Mouse (Mus musculus) intestine, embryonic 14.5 days (tissue): ENCODE measurements around the gene Fbxl8. TPM values are rescaled to one million over a fixed set of nuclear protein-coding genes. Genes with fewer than 3 reads are reported as not detected.
"Not testable (repeated sequence)": the region's sequence is repeated elsewhere in the genome, so short reads cannot be mapped to it uniquely, and the experiment has no call there.

Experiments used
- ATAC-seq: fragments of 200-750 bp; cut with Nextera tagmentation; replicated peaks from 2 replicates; pipeline ENCODE4 v1.8.0; 2017; ENCODE audit warnings: low read depth, moderate number of reproducible peaks, moderate TSS enrichment, moderate library complexity; ENCODE audit not compliant: low FRiP score, low TSS enrichment
- DNase-seq: peaks from one replicate; pipeline ENCODE4 v3.0.0-alpha.2; 2018; ENCODE audit warnings: low spot score
- H3K27ac ChIP-seq: fragments of 300-500 bp; sonication (generic); 2 replicates; pipeline ENCODE4 v1.5.1; 2014; ENCODE audit warnings: low read depth, mild to moderate bottlenecking, control low read depth
- H3K27me3 ChIP-seq: fragments of 300-500 bp; sonication (generic); replicated peaks from 2 replicates; pipeline ENCODE4 v1.6.1; 2014; ENCODE audit warnings: low read length, control low read depth; ENCODE audit not compliant: control insufficient read depth, insufficient read depth
- H3K36me3 ChIP-seq: fragments of 300-500 bp; sonication (generic); 2 replicates; pipeline ENCODE4 v1.6.1; 2014; ENCODE audit warnings: low read length, control low read depth; ENCODE audit not compliant: control insufficient read depth, insufficient read depth
- H3K4me1 ChIP-seq: fragments of 300-500 bp; sonication (generic); replicated peaks from 2 replicates; pipeline ENCODE4 v1.6.1; 2014; ENCODE audit warnings: low read length, control low read depth, mixed read lengths; ENCODE audit not compliant: control insufficient read depth, insufficient read depth
- H3K4me2 ChIP-seq: fragments of 300-500 bp; sonication (generic); 2 replicates; pipeline ENCODE4 v1.6.1; 2014; ENCODE audit warnings: low read length
- H3K4me3 ChIP-seq: fragments of 300-500 bp; sonication (generic); 2 replicates; pipeline ENCODE4 v1.5.1; 2014; ENCODE audit warnings: low read depth, low read length, control low read depth, mixed read lengths
- H3K9ac ChIP-seq: fragments of 300-500 bp; sonication (generic); 2 replicates; pipeline ENCODE4 v1.6.1; 2014; ENCODE audit warnings: mild to moderate bottlenecking, low read length
- H3K9me3 ChIP-seq: fragments of 300-500 bp; sonication (generic); 2 replicates; pipeline ENCODE4 v1.6.1; 2016; ENCODE audit warnings: low read length, control low read depth; ENCODE audit not compliant: control insufficient read depth
- WGBS: fragments of 180-500 bp; shearing (Covaris S2); extraction: QIAGEN DNeasy Blood & Tissue Kit; methylation state at CpG from one replicate; pipeline ENCODE4 v1.1.7; 2014; 5-methylcytosine and 5-hydroxymethylcytosine counted together
- polyA plus RNA-seq: library from polyadenylated mRNA; unstranded; fragments of >200 nt; fragmentation: Nextera tagmentation; extraction: Ambion mirVana; gene quantifications from 2 replicates; pipeline ENCODE4 v1.2.1, GENCODE M21; 2014

Gene Fbxl8
- polyA plus RNA-seq, 1 experiment from 2014 or later: 4.9 TPM

GRCm38 (mm10) chr8:105232321-105232693 lies 32.1 kb upstream of the Fbxl8 start:
- 96% methylated on average over 4 of the region's 4 CpGs for WGBS
- not testable (repeated sequence) for H3K27me3 ChIP-seq, ATAC-seq, H3K4me1 ChIP-seq, H3K9ac ChIP-seq, H3K4me3 ChIP-seq, DNase-seq, H3K4me2 ChIP-seq, H3K27ac ChIP-seq, H3K9me3 ChIP-seq
- peaks cover 25% of the 10 kb centered on the region for H3K36me3 ChIP-seq

- no peak for DNase-seq
- Histone ChIP-seq H3K27me3 (no peaks in the 10 kb centered on the region), H3K27ac (no peak overlapping the region), H3K36me3 (peaks cover 26% of the 10 kb centered on the region), H3K9ac (no peak overlapping the region), H3K9me3 (no peaks in the 10 kb centered on the region), H3K4me1 (no peaks in the 10 kb centered on the region; the same call in 1 of the 2 replicates), H3K4me2 (no peak overlapping the region), H3K4me3 (no peak overlapping the region)
- ATAC-seq: no peak
- 26% methylated on average over 1 of the region's 1 CpGs for WGBS
These were observed 31.1 kb upstream of the Fbxl8 start for GRCm38 (mm10) chr8:105233126-105233935.

DNA sequence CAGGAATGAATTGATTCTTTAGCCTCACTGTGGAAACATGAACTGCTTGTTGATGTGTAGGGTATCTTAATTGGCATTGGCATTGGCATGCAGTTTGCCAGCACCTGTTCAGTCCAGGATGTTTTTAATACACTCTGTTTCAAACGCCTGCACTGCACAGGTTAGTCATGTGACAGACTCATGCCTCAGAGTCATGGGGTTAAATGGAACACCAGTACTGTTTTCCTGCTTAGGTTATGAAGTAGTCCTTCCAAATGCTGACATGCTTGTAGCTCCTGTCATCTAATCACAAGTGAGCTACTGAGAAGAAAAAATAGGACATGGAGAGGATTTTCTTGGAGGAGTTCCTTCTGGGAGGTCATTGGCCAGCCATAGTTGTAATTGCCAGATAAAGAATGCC lies 29.2 kb upstream of the Fbxl8 start:
- H3K9ac ChIP-seq: no peak overlapping the region
- H3K4me1 ChIP-seq: no peaks in the 10 kb centered on the region; the same call in 1 of the 2 replicates
- DNase-seq (no peak), ATAC-seq (no peak)
- H3K9me3 ChIP-seq: no peaks in the 10 kb centered on the region
- no peaks in the 10 kb centered on the region for H3K27me3 ChIP-seq
- no peak overlapping the region for H3K27ac ChIP-seq
- 72% methylated on average over 1 of the region's 1 CpGs for WGBS
- no peak overlapping the region for H3K4me2 ChIP-seq
- H3K36me3 ChIP-seq: peaks cover 45% of the 10 kb centered on the region
- H3K4me3 ChIP-seq: no peak overlapping the region

- Histone ChIP-seq H3K9ac (no peak overlapping the region), H3K4me3 (no peak overlapping the region), H3K4me2 (no peak overlapping the region), H3K9me3 (no peaks in the 10 kb centered on the region), H3K4me1 (no peaks in the 10 kb centered on the region; the same call in 1 of the 2 replicates), H3K27me3 (no peaks in the 10 kb centered on the region), H3K36me3 (peaks cover 64% of the 10 kb centered on the region), H3K27ac (no peak overlapping the region)
- 91% methylated on average over 14 of the region's 14 CpGs for WGBS
- DNase-seq (no peak), ATAC-seq (no peak)
These were observed 26.9 kb upstream of the Fbxl8 start for GRCm38 (mm10) chr8:105237442-105238142.

- 95% methylated on average over 7 of the region's 7 CpGs for WGBS
- Histone ChIP-seq H3K27me3 (no peaks in the 10 kb centered on the region), H3K27ac (no peak overlapping the region), H3K4me3 (no peak overlapping the region), H3K9ac (no peak overlapping the region), H3K9me3 (no peaks in the 10 kb centered on the region), H3K4me2 (no peak overlapping the region), H3K4me1 (no peaks in the 10 kb centered on the region), H3K36me3 (peaks cover 63% of the 10 kb centered on the region)
- no peak for DNase-seq
- no peak for ATAC-seq
These were observed 23.4 kb upstream of the Fbxl8 start for GRCm38 (mm10) chr8:105241016-105241415.

DNA sequence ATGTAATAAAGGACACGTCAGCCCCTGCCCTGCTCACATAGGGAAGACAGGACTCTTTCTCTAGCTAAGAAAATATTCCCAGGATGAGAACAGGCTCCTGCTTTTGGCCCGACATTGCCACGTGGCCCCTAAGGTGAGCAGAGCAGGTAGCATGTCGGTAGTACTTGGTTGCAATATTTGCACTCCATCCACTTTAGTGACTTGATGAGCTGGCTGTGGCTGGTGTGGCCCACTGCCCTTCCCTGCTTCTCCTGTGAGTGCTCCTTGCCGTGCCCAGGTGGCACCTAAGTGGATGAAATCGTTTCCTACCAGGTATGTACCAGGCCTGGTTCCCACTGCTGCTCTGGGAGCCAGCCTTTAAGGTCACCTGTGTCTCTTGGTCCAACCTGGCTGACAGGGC lies 12.5 kb upstream of the Fbxl8 start:
- DNase-seq (no peak), ATAC-seq (no peak)
- no peaks in the 10 kb centered on the region for H3K9me3 ChIP-seq
- 88% methylated on average over 6 of the region's 6 CpGs for WGBS
- no peak overlapping the region for H3K27ac ChIP-seq
- H3K36me3 ChIP-seq: peaks cover 65% of the 10 kb centered on the region
- peaks cover 16% of the 10 kb centered on the region for H3K4me1 ChIP-seq
- no peak overlapping the region for H3K4me2 ChIP-seq
- H3K4me3 ChIP-seq: no peak overlapping the region
- no peaks in the 10 kb centered on the region for H3K27me3 ChIP-seq
- H3K9ac ChIP-seq: no peak overlapping the region

GRCm38 (mm10) chr8:105252680-105253537 lies 11.5 kb upstream of the Fbxl8 start:
- peak overlapping the region; percentile 91; the same call in 1 of the 2 replicates for H3K4me2 ChIP-seq
- no peak overlapping the region for H3K9ac ChIP-seq
- H3K4me1 ChIP-seq: peaks cover 16% of the 10 kb centered on the region
- no peak for DNase-seq
- H3K4me3 ChIP-seq: no peak overlapping the region; the same call in 1 of the 2 replicates
- no peak overlapping the region for H3K27ac ChIP-seq
- no peak for ATAC-seq
- H3K9me3 ChIP-seq: no peaks in the 10 kb centered on the region
- H3K36me3 ChIP-seq: peaks cover 55% of the 10 kb centered on the region
- 84% methylated on average over 10 of the region's 10 CpGs for WGBS
- peaks cover 4% of the 10 kb centered on the region; the same call in 1 of the 2 replicates for H3K27me3 ChIP-seq

GRCm38 (mm10) chr8:105253766-105254151 lies 10.7 kb upstream of the Fbxl8 start:
- DNase-seq (no peak), ATAC-seq (peak; percentile 10; the same call in 1 of the 2 replicates)
- Histone ChIP-seq H3K9ac (peak overlapping the region; percentile 76; the same call in 1 of the 2 replicates), H3K36me3 (peaks cover 47% of the 10 kb centered on the region), H3K9me3 (no peaks in the 10 kb centered on the region), H3K27me3 (peaks cover 13% of the 10 kb centered on the region), H3K27ac (peak overlapping the region; percentile 84; the same call in 1 of the 2 replicates), H3K4me2 (peak overlapping the region; percentile 91), H3K4me3 (peak overlapping the region; percentile 62), H3K4me1 (peaks cover 16% of the 10 kb centered on the region)
- 38% methylated on average over 20 of the region's 20 CpGs for WGBS
